Mouse (Mus musculus): Measurements from ENCODE around the gene Pax2.
A peak's percentile ranks its signal among the peaks of the same experiment; 100 is the strongest.

The Pax2 gene

GRCm38 (mm10) chr19:44781987-44782386, 26.1 kb downstream of the Pax2 start:
- DNase-seq (ENCODE audit: low read depth, low spot score): no peak

GRCm38 (mm10) chr19:44784391-44784790, 28.5 kb downstream of the Pax2 start:
- DNase-seq (ENCODE audit: low read depth, low spot score): no peak

- DNase-seq (ENCODE audit: low read depth, low spot score): no peak
Measured at GRCm38 (mm10) chr19:44788488-44788887, 32.6 kb downstream of the Pax2 start.

- DNase-seq (ENCODE audit: low read depth, low spot score): no peak
Measured at GRCm38 (mm10) chr19:44791981-44792380, 36.1 kb downstream of the Pax2 start.

- DNase-seq (ENCODE audit: low read depth, low spot score): no peak
Measured at GRCm38 (mm10) chr19:44797110-44798060, 41.5 kb downstream of the Pax2 start.

- no peak for DNase-seq (ENCODE audit: low read depth, low spot score)
Measured at GRCm38 (mm10) chr19:44798731-44799130, 42.9 kb downstream of the Pax2 start.

GRCm38 (mm10) chr19:44799156-44799555, 43.3 kb downstream of the Pax2 start:
- no peak for DNase-seq (ENCODE audit: low read depth, low spot score)

GRCm38 (mm10) chr19:44800327-44800726, 44.5 kb downstream of the Pax2 start:
- DNase-seq (ENCODE audit: low read depth, low spot score): peak; percentile 23

GRCm38 (mm10) chr19:44808734-44809133, 52.9 kb downstream of the Pax2 start:
- DNase-seq (ENCODE audit: low read depth, low spot score): peak; percentile 90

- DNase-seq (ENCODE audit: low read depth, low spot score): peak; percentile 61
Measured at GRCm38 (mm10) chr19:44812666-44813429, 57.0 kb downstream of the Pax2 start.

GRCm38 (mm10) chr19:44815111-44815510, 59.3 kb downstream of the Pax2 start:
- DNase-seq (ENCODE audit: low read depth, low spot score): no peak

- no peak for DNase-seq (ENCODE audit: low read depth, low spot score)
Measured at GRCm38 (mm10) chr19:44817403-44818128, 61.7 kb downstream of the Pax2 start.

GRCm38 (mm10) chr19:44818676-44819075, 62.8 kb downstream of the Pax2 start:
- DNase-seq (ENCODE audit: low read depth, low spot score): no peak

- DNase-seq (ENCODE audit: low read depth, low spot score): no peak
Measured at GRCm38 (mm10) chr19:44821581-44821980, 65.7 kb downstream of the Pax2 start.

GRCm38 (mm10) chr19:44822295-44822694, 66.5 kb downstream of the Pax2 start:
- no peak for DNase-seq (ENCODE audit: low read depth, low spot score)

GRCm38 (mm10) chr19:44823657-44824056, 67.8 kb downstream of the Pax2 start:
- no peak for DNase-seq (ENCODE audit: low read depth, low spot score)

GRCm38 (mm10) chr19:44825216-44825768, 69.4 kb downstream of the Pax2 start:
- no peak for DNase-seq (ENCODE audit: low read depth, low spot score)

- no peak for DNase-seq (ENCODE audit: low read depth, low spot score)
Measured at GRCm38 (mm10) chr19:44825819-44826218, 70.0 kb downstream of the Pax2 start.

- DNase-seq (ENCODE audit: low read depth, low spot score): no peak
Measured at GRCm38 (mm10) chr19:44833391-44833790, 77.5 kb downstream of the Pax2 start.

GRCm38 (mm10) chr19:44834218-44835041, 78.6 kb downstream of the Pax2 start:
- no peak for DNase-seq (ENCODE audit: low read depth, low spot score)
